Mouse (Mus musculus) adipocyte (in vitro differentiated cells): ENCODE measurements around the gene Nr4a3.
A peak's percentile ranks its signal among the peaks of the same experiment; 100 is the strongest.

ENCODE experiments used
- DNase-seq: peaks from one replicate; pipeline ENCODE4 v3.0.0-alpha.2; 2016; ENCODE audit warnings: low spot score

Gene Nr4a3

GRCm38 (mm10) chr4:48044491-48045211, at the start of gene Nr4a3:
TSS of gene Nr4a3 (plus strand) at chr4:48045153.
- DNase-seq = peak; percentile 91

GRCm38 (mm10) chr4:48002969-48003368, 42.0 kb upstream of the Nr4a3 start:
- DNase-seq = no peak

- DNase-seq = no peak
These were observed 41.5 kb upstream of the Nr4a3 start for GRCm38 (mm10) chr4:48003456-48003855.

DNA sequence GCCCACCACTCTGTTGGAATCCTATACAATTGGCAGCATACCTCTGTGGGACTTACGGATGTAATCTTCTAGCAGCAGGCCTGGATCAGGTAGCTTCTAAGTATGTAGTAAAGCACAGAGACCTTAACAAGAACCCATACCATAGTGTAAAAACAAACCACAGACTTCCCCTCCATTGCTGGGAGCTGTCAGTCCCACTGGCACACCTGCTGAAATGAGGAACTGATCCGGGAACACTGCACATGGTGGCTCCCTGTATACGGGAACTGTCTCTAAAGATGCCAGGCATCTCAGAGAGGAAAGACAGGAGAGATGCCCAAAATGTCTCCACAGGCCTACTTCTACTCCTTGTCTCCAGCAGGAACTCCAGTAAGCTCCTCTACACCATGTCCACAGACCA, 38.6 kb upstream of the Nr4a3 start:
- DNase-seq = no peak

GRCm38 (mm10) chr4:48012209-48012608, 32.7 kb upstream of the Nr4a3 start:
- no peak for DNase-seq

DNA sequence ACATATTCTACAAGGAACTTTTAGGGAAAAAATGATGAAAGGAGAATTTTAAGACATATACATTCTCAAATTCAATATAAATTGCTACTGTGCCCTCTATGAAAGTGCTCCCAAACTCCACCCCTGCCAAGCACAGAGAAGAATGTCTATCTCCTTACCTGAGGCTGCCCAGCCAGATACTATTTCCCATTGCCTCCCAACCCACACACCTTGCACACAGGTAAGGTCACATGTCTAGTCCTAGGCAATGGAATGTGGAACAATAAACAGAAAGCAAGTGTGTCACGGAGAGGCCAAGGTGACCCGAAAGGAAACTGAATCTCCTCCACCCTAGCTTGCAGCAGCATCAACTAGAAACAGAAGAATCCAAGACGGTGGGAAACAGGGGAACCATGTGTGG, 22.0 kb upstream of the Nr4a3 start:
- DNase-seq = no peak

DNA sequence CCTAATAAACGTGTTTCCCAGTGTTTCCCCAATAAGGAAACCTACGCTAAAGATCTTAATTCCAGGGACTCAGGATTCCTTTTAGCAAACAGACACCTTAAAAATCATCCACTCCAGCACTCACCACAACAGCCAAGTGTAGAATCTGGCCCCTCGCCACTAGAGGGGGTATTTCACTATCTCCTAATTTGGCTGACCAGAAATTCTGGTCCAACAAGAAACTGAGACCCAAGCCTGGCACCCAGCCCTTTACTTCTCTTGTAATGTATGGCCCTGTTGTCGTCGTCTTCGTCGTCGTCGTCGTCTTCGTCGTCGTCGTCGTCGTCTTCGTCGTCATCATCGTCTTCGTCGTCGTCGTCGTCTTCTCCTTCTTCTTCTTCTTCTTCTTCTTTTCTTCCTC, 15.3 kb upstream of the Nr4a3 start:
- DNase-seq = no peak

DNA sequence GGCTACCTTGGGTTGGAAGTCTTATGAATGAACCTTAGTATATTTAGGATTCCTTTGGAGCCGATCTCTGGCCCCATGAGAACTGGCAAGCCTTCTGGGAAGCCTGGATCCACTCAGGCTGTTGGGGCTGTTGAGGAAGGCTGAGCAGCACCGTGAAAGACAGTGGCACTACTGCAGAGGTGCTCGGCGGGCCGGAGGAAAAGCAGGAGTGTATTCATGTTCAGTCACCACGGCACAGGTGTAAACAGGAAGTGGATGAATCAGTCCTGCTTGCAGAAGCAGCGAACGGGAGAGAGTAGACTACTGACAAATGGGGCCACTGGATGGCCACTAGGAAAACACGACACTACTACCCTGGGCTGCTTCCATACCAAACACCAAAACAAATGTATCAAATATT, 10.7 kb upstream of the Nr4a3 start:
- DNase-seq = no peak

DNA sequence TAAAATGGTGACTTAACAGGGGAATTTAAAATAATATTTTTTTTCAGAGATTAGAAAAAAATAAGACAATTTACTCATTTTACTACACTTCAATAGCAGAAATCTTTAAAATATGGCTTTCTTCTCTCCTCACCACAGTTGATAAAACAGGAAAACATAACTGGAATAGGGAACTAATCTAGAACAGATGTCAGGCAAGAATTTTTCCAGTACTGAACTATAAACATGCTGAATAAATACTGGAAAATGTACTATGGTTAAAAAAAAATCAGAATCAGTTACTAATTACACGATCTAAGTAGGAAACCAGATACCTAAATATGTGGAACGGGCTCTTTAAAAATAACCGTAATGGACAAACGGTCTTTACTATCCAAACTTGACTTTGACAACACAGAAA, 7.3 kb upstream of the Nr4a3 start:
- no peak for DNase-seq

- DNase-seq = no peak
These were observed 6.1 kb upstream of the Nr4a3 start for GRCm38 (mm10) chr4:48038847-48039246.

DNA sequence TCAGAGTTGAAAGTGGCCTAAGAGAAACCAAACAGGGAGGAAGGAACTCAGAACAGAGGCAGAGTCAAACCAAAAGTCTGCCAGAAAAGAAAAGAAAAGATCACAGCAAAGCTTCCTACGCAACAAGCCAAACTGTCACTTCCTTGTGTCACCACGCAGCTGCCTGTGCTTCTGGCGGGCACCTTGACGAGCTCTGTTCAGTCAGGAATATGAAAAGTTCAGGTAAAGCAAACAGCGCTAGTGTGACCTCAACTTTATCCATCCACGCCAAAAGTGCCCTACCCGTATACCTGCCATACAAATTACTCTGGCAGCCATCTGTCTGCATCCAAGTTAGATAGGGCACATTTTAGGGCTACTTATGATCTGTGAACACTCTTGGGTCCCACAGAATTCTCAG, 5.2 kb upstream of the Nr4a3 start:
- DNase-seq = no peak

- DNase-seq = no peak
These were observed 2.5 kb upstream of the Nr4a3 start for GRCm38 (mm10) chr4:48042466-48042785.

- DNase-seq = peak; percentile 95
These were observed 1.9 kb upstream of the Nr4a3 start for GRCm38 (mm10) chr4:48042786-48043701.

DNA sequence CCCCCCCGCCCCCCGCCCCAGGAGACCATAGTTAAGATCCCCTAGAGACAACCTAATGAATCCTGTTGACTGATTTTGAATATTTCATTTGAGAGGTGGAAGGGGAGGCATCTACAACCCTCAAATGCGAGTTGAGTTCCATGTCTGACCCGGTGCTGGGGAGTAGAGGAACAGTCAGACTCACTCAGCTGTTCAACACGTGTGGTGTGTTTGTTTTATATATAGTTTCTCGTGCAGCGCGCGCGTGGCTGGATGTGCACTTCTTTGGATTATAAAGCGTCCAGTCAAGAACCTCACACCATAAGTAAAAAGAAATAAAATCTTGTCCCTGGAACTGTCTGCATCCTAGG, 837 bp upstream of the Nr4a3 start:
- no peak for DNase-seq

- DNase-seq = no peak
These were observed 348 bp downstream of the Nr4a3 start for GRCm38 (mm10) chr4:48045281-48045720.

- DNase-seq = peak; percentile 15
These were observed 938 bp downstream of the Nr4a3 start for GRCm38 (mm10) chr4:48045721-48046460.

- peak; percentile 37 for DNase-seq
These were observed 1.5 kb downstream of the Nr4a3 start for GRCm38 (mm10) chr4:48046461-48046901.

- DNase-seq = no peak
These were observed 2.3 kb downstream of the Nr4a3 start for GRCm38 (mm10) chr4:48047136-48047765.

GRCm38 (mm10) chr4:48047766-48048371, 2.9 kb downstream of the Nr4a3 start:
- DNase-seq = no peak

DNA sequence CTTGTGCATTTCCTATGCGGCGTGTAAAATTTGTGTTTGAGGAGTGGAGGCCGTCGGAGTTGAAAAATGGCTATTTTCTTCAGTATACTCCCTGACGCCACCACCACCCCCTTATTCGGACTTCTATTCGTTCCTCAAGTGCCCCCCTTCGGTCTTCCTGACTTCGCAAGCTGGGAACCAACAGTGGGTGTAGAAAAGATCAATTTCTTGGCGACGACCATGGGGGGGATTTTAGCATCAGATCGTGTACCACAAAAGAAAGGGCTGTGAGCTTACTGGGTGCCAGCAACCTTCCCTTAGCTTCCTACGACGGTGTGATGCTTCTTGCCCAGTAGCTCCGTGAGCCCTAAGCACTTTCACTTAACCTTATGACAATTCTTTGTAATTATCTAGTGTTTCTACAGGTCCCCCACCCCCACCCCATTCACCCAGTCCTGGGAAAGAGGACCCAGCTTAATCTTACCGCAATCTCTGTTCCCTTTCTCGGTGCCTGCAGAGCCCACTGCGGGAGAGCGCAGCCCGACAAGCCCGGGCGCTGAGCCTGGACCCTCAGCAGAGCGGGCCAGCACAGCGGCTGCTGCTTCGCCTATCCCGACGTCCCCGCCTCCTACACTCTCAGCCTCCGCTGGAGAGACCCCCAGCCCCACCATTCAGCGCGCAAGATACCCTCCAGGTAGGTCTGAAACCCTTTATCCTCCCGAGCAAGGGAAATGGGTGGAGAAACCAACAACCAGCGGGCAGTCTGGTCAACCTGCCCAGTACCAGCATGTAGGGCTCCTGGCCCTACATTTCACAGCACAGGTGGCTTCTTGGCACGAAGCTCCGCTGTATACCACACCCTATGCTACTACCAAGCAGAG, 3.7 kb downstream of the Nr4a3 start:
- DNase-seq = no peak

DNA sequence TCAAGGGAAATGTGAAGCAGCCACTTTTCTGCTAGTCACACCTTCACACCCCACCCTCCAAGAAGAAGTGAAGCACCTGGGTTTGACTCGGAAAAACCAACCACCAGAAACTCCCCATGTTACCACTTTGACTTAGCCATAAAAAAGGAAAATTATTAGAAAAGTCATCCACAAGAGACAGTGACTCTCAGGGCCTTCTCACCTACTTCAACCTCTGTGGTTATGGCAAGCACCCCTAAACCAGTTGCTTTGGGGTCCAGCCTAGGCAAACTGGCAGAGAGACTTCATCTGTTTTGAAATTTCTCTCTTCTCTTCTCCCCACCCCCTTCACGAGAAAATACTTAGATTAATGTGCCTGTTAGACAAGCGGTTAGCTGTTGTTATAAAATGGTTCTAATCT, 5.1 kb downstream of the Nr4a3 start:
- no peak for DNase-seq
